Mouse (Mus musculus) MEL (cell line): ENCODE measurements at regions not wholly inside any gene's neighbourhood (a gene's known extent, or its start where the extent isn't known, plus 50 kb on each side); places are given as distances from the start of the nearest gene placed in this dataset.

Experiments used
- DNase-seq: peaks from one replicate; pipeline ENCODE4 v3.0.0; 2011; ENCODE audit warnings: low read depth, low spot score
- H3K27ac ChIP-seq: 2 replicates; pipeline ENCODE4 v1.5.1; 2012; ENCODE audit warnings: low read depth, mild to moderate bottlenecking, control low read depth, low read length, moderate library complexity; ENCODE audit not compliant: control insufficient read depth
- H3K27me3 ChIP-seq, 2 experiments: fragments of 150-350 bp in 1 of 2; sonication (generic) in 1 of 2; 2 replicates each; pipeline ENCODE4 v1.6.1; 2012; ENCODE audit warnings: low read length in 2 of 2, mild to moderate bottlenecking in 2 of 2, improper control_type of control experiment in 1 of 2, moderate library complexity in 1 of 2; ENCODE audit not compliant: insufficient read depth in 2 of 2, control insufficient read depth in 1 of 2
- H3K36me3 ChIP-seq, 2 experiments: 2 replicates each; pipeline ENCODE4 v1.6.1; 2012 to 2014; ENCODE audit warnings: low read length in 2 of 2, improper control_type of control experiment in 1 of 2, inconsistent platforms in 1 of 2, mild to moderate bottlenecking in 1 of 2; ENCODE audit not compliant: insufficient read depth in 2 of 2, control insufficient read depth in 1 of 2
- H3K4me1 ChIP-seq, 2 experiments: fragments of 150-350 bp in 1 of 2; sonication (generic) in 1 of 2; 2 replicates each; pipeline ENCODE4 v1.6.1; 2012; ENCODE audit warnings: low read length in 2 of 2, improper control_type of control experiment in 1 of 2, mild to moderate bottlenecking in 1 of 2; ENCODE audit not compliant: insufficient read depth in 2 of 2, control insufficient read depth in 1 of 2
- H3K4me3 ChIP-seq, 2 experiments: fragments of 150-350 bp in 1 of 2; sonication (generic) in 1 of 2; 2 replicates each; pipeline ENCODE4 v1.5.1; 2012; ENCODE audit warnings: low read depth in 2 of 2, low read length in 2 of 2, mild to moderate bottlenecking in 2 of 2, moderate library complexity in 2 of 2, control low read depth in 1 of 2, improper control_type of control experiment in 1 of 2; ENCODE audit not compliant: control insufficient read depth in 1 of 2, insufficient read depth in 1 of 2
- H3K79me2 ChIP-seq: 2 replicates; pipeline ENCODE4 v1.6.1; 2012; ENCODE audit warnings: mild to moderate bottlenecking, low read length, moderate library complexity; ENCODE audit not compliant: control insufficient read depth, poor library complexity, insufficient read depth
- H3K9ac ChIP-seq: 2 replicates; pipeline ENCODE4 v1.6.1; 2012; ENCODE audit warnings: low read depth, mild to moderate bottlenecking, control low read depth, low read length, moderate library complexity; ENCODE audit not compliant: control insufficient read depth, poor library complexity, severe bottlenecking
- H3K9me3 ChIP-seq: fragments of 150-350 bp; sonication (generic); replicated peaks from 2 replicates; pipeline ENCODE4 v1.6.1; 2012; ENCODE audit warnings: mild to moderate bottlenecking, low read length, improper control_type of control experiment, moderate library complexity; ENCODE audit not compliant: insufficient read depth
- BHLHE40 ChIP-seq: IDR thresholded peaks from 2 replicates; pipeline ENCODE4 v1.6.1; 2012; ENCODE audit warnings: low read depth, mild to moderate bottlenecking, inconsistent platforms, low read length, improper control_type of control experiment, borderline replicate concordance
- CHD1 ChIP-seq: IDR thresholded peaks from 2 replicates; pipeline ENCODE4 v1.6.1; 2012; ENCODE audit warnings: low read depth, mild to moderate bottlenecking, inconsistent platforms, low read length, improper control_type of control experiment
- ELF1 ChIP-seq: IDR thresholded peaks from 2 replicates; pipeline ENCODE4 v1.6.1; 2014; ENCODE audit warnings: low read depth, mild to moderate bottlenecking, inconsistent platforms, low read length, improper control_type of control experiment, moderate library complexity
- ETS1 ChIP-seq: IDR thresholded peaks from 2 replicates; pipeline ENCODE4 v1.6.1; 2012; ENCODE audit warnings: low read depth, mild to moderate bottlenecking, inconsistent platforms, low read length, improper control_type of control experiment, moderate library complexity
- GATA1 ChIP-seq: IDR thresholded peaks from 2 replicates; pipeline ENCODE4 v1.6.1; 2011; ENCODE audit warnings: low read depth, low read length, improper control_type of control experiment
- JUND ChIP-seq: IDR thresholded peaks from 2 replicates; pipeline ENCODE4 v1.6.1; 2011; ENCODE audit warnings: low read depth, mild to moderate bottlenecking, improper control_type of control experiment, low read length
- KAT2A ChIP-seq: conservative IDR thresholded peaks from 2 replicates; pipeline ENCODE4 v1.6.1; 2012; ENCODE audit warnings: low read depth, low read length, improper control_type of control experiment, inconsistent platforms
- MYC ChIP-seq: IDR thresholded peaks from 2 replicates; pipeline ENCODE4 v1.6.1; 2011; ENCODE audit warnings: low read depth, mild to moderate bottlenecking, low read length, improper control_type of control experiment, moderate library complexity
- NELFE ChIP-seq: IDR thresholded peaks from 2 replicates; pipeline ENCODE4 v1.6.1; 2011; ENCODE audit warnings: low read depth, low read length, improper control_type of control experiment
- NRF1 ChIP-seq: IDR thresholded peaks from 2 replicates; pipeline ENCODE4 v1.6.1; 2014; ENCODE audit warnings: low read depth, mild to moderate bottlenecking, inconsistent platforms, low read length, improper control_type of control experiment, moderate library complexity; ENCODE audit not compliant: poor library complexity, insufficient read depth, severe bottlenecking
- POLR2AphosphoS2 ChIP-seq: IDR thresholded peaks from 2 replicates; pipeline ENCODE4 v1.6.1; 2011; ENCODE audit warnings: low read length, improper control_type of control experiment
- POLR2AphosphoS5 ChIP-seq: IDR thresholded peaks from 2 replicates; pipeline ENCODE4 v1.6.1; 2012; ENCODE audit warnings: low read depth, borderline replicate concordance, mild to moderate bottlenecking, inconsistent platforms, low read length, moderate library complexity, mixed read lengths
- RCOR1 ChIP-seq: IDR thresholded peaks from 2 replicates; pipeline ENCODE4 v1.6.1; 2012; ENCODE audit warnings: low read depth, mild to moderate bottlenecking, inconsistent platforms, low read length, improper control_type of control experiment
- TBP ChIP-seq: IDR thresholded peaks from 2 replicates; pipeline ENCODE4 v1.8.0; 2011; ENCODE audit warnings: low read depth, low read length, improper control_type of control experiment
- UBTF ChIP-seq: IDR thresholded peaks from 2 replicates; pipeline ENCODE4 v1.6.1; 2012; ENCODE audit warnings: low read depth, mild to moderate bottlenecking, inconsistent platforms, low read length, improper control_type of control experiment, moderate library complexity, borderline replicate concordance; ENCODE audit not compliant: insufficient read depth
- ZMIZ1 ChIP-seq: IDR thresholded peaks from 2 replicates; pipeline ENCODE4 v1.6.1; 2012; ENCODE audit warnings: low read depth, mild to moderate bottlenecking, inconsistent platforms, low read length, improper control_type of control experiment, moderate library complexity

DNA sequence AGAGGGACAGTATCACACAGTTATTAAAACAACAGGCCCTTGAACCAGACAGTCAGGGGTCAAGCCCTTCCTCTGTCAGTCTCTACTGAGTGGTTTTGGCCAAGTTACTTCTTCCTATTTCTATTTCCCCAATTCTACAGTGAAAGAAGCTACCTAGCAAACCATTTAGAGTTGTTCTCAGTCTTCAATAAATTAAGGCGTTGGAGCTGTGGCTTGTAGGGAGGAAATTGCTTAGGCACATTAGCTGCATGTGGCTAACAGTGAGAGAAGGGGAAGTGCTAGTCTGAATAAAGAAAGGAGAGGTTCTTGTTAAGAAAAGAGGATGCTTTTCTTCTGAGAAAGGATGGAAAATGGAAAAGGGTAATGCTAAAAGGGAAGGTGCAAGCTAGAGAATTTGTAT, 60.0 kb upstream of the H2al1a start:
- DNase-seq: no peak
- TF ChIP-seq POLR2AphosphoS2: no peak
- TF ChIP-seq, all 39 proteins: peak for 0
- H3K27ac ChIP-seq: no peak overlapping the region
- no peaks in the 10 kb centered on the region for H3K79me2 ChIP-seq
- H3K9ac ChIP-seq: no peak overlapping the region
- H3K4me1 ChIP-seq: no peaks in the 10 kb centered on the region
- no peaks in the 10 kb centered on the region for H3K36me3 ChIP-seq
- H3K27me3 ChIP-seq: no peaks in the 10 kb centered on the region
- no peak overlapping the region for H3K4me3 ChIP-seq
- no peaks in the 10 kb centered on the region for H3K9me3 ChIP-seq

DNA sequence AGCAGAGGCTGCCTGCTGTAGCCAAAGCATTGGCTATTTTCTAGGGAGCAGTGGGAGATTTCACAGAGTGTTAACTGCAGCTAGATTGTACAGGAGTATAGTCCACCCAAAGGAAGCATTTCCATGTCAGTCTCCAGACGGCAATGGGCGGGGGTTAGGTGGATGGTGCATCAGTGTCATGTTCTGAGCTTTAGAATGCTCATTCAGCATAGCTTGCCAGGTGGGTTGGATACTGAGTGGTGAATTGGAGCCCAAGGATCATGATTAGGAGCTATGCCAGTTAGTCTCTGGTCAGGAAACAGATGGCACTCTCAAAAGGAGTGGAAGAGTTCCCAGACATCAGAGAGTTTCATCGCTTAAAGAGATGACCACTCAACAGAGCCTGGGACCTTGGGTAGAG, 53.5 kb upstream of the H2al1a start:
- H3K27me3 ChIP-seq: no peaks in the 10 kb centered on the region
- H3K27ac ChIP-seq: no peak overlapping the region
- no peak overlapping the region for H3K9ac ChIP-seq
- no peaks in the 10 kb centered on the region for H3K9me3 ChIP-seq
- H3K79me2 ChIP-seq: no peaks in the 10 kb centered on the region
- no peak for DNase-seq
- TF ChIP-seq ELF1 (no peak), GATA1 (no peak), POLR2AphosphoS5 (no peak), JUND (no peak), NELFE (no peak), ETS1 (no peak), MYC (no peak), POLR2AphosphoS2 (no peak), UBTF (no peak), BHLHE40 (no peak), ZMIZ1 (no peak), CHD1 (no peak), KAT2A (no peak), NRF1 (no peak), RCOR1 (no peak), TBP (no peak)
- TF ChIP-seq, all 39 proteins: peak for 0
- no peaks in the 10 kb centered on the region for H3K36me3 ChIP-seq
- no peaks in the 10 kb centered on the region for H3K4me1 ChIP-seq
- no peak overlapping the region for H3K4me3 ChIP-seq
